Mouse (Mus musculus): Measurements from ENCODE around the gene Fam117a. TPM values are rescaled to one million over a fixed set of nuclear protein-coding genes. Genes with fewer than 3 reads are reported as not detected.

The Fam117a gene
- total and polyA plus RNA-seq, 2 experiments from 2014 or later, result 1.1 to 6.1 TPM

DNA sequence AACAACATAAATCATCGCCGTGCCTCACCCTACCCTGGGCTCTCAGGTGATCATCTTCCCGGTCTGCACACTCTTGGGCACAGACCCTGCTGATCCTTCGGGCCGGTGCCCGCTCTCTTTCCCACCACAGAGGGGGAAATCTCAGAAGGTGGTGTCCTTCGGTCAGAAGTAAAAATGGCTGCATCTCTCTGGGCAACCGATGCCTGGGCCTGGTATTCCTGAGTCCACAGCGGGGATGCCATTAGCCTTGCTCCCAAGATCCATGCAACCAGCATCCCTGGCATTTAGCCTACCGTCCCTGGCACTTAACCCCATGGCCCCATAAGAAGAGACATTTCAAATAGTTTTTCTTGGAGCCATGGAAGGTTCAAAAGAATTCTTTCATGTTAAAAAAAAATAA lies 12.6 kb upstream of the Fam117a start:
- TF ChIP-seq CTCF (IDR thresholded peaks at IDR 0.05), result no peak
- Histone ChIP-seq H3K4me2 (ENCODE audit: low read depth, low read length, poor library complexity, severe bottlenecking) (no peak overlapping the region), H3K9ac (replicated peaks; ENCODE audit: low read length, poor library complexity, severe bottlenecking) (no peak overlapping the region), H3K9me3 (ENCODE audit: low read length) (no peaks in the 10 kb centered on the region), H3K36me3 (ENCODE audit: insufficient read depth, low read length) (no peaks in the 10 kb centered on the region), H3K4me1 (ENCODE audit: insufficient read depth, low read length) (no peaks in the 10 kb centered on the region), H3K27me3 (ENCODE audit: insufficient read depth, low read length) (no peaks in the 10 kb centered on the region), H3K4me3 (ENCODE audit: low read depth, low read length) (no peak overlapping the region), H3K27ac (ENCODE audit: low read depth, low read length) (no peak overlapping the region)
- no peak for ATAC-seq (ENCODE audit: low FRiP score)
- 68% methylated on average over 10 of the region's 10 CpGs for WGBS
- DNase-seq (ENCODE audit: low spot score), result no peak

DNA sequence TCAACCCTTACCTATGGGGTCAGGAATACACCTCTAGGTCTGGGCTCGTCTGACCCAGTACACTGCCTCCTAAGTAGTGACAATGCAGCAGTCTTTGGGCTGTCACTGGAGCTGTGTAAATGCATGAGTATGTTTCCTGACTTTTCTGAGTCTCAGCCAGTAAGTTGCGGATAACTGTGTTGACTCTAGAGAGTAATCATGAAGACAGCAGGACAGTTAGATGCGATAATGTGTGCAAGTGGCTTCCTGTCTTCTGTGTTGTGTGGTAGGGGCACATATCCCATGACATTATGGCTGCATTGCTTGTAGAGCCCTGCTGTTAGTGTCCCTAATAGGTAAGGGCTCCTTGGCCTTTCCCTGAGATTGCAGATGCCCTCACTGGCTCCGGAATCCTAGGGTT lies 11.0 kb upstream of the Fam117a start:
- ATAC-seq (ENCODE audit: low FRiP score) (no peak), DNase-seq (ENCODE audit: low spot score) (no peak)
- no peak overlapping the region for H3K27ac ChIP-seq (ENCODE audit: low read depth, low read length)
- H3K4me3 ChIP-seq (ENCODE audit: low read depth, low read length), result no peak overlapping the region
- H3K4me1 ChIP-seq (ENCODE audit: insufficient read depth, low read length), result no peaks in the 10 kb centered on the region
- no peaks in the 10 kb centered on the region for H3K9me3 ChIP-seq (ENCODE audit: low read length)
- H3K9ac ChIP-seq (replicated peaks; ENCODE audit: low read length, poor library complexity, severe bottlenecking), result no peak overlapping the region
- no peaks in the 10 kb centered on the region for H3K27me3 ChIP-seq (ENCODE audit: insufficient read depth, low read length)
- H3K4me2 ChIP-seq (ENCODE audit: low read depth, low read length, poor library complexity, severe bottlenecking), result no peak overlapping the region
- H3K36me3 ChIP-seq (ENCODE audit: insufficient read depth, low read length), result no peaks in the 10 kb centered on the region
- TF ChIP-seq CTCF (IDR thresholded peaks at IDR 0.05), result no peak
- 90% methylated on average over 4 of the region's 4 CpGs for WGBS

DNA sequence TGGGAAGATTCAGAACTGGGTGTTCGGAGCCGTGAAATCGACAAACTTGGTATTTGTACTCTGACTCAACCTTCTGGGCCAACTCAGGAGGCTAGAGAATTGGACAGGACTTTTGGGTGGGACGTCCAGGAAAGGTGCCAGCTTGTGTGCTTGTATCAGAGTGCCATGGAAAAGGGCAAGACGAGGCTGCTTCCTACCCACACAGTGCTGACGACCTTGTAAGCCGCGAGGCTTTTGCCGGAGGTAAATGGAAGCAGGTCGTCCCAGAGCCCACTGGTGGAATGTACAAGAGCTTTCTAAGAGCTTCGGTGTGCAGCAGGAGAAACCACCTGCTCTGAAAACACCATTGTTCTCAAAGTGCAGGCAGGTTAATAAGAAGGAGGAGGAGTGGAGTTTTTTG lies 10.6 kb upstream of the Fam117a start:
- ATAC-seq (ENCODE audit: low FRiP score) (no peak), DNase-seq (ENCODE audit: low spot score) (no peak)
- Histone ChIP-seq H3K9ac (replicated peaks; ENCODE audit: low read length, poor library complexity, severe bottlenecking) (no peak overlapping the region), H3K27me3 (ENCODE audit: insufficient read depth, low read length) (no peaks in the 10 kb centered on the region), H3K4me2 (ENCODE audit: low read depth, low read length, poor library complexity, severe bottlenecking) (no peak overlapping the region), H3K9me3 (ENCODE audit: low read length) (no peaks in the 10 kb centered on the region), H3K4me3 (ENCODE audit: low read depth, low read length) (no peak overlapping the region), H3K27ac (ENCODE audit: low read depth, low read length) (no peak overlapping the region), H3K36me3 (ENCODE audit: insufficient read depth, low read length) (no peaks in the 10 kb centered on the region), H3K4me1 (ENCODE audit: insufficient read depth, low read length) (no peaks in the 10 kb centered on the region)
- TF ChIP-seq CTCF (IDR thresholded peaks at IDR 0.05), result no peak
- WGBS, result 74% methylated on average over 11 of the region's 11 CpGs

DNA sequence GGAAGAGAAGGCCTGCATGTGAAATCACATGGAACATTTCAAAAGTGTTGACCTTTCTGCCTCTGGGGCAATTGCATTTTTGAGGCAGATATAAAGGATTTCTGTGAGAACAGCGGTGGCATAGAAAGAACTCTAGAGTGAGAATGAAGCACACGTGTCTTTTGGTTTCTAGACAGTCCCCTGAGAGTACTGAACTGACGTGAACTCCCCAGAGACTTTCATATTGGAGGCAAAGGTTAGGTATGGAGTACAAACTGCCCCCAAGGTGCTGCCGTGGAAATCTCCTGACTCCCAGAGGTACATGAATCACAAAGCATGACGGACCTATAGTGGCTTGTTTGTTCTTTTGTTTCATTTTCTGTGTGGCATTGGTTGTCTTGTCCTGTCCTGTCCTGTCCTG lies 8.2 kb upstream of the Fam117a start:
- Histone ChIP-seq H3K9me3 (ENCODE audit: low read length) (no peaks in the 10 kb centered on the region), H3K4me1 (ENCODE audit: insufficient read depth, low read length) (no peaks in the 10 kb centered on the region), H3K9ac (replicated peaks; ENCODE audit: low read length, poor library complexity, severe bottlenecking) (no peak overlapping the region), H3K27me3 (ENCODE audit: insufficient read depth, low read length) (no peaks in the 10 kb centered on the region), H3K4me3 (ENCODE audit: low read depth, low read length) (no peak overlapping the region), H3K4me2 (ENCODE audit: low read depth, low read length, poor library complexity, severe bottlenecking) (no peak overlapping the region), H3K27ac (ENCODE audit: low read depth, low read length) (no peak overlapping the region), H3K36me3 (ENCODE audit: insufficient read depth, low read length) (no peaks in the 10 kb centered on the region)
- TF ChIP-seq CTCF (IDR thresholded peaks at IDR 0.05), result no peak
- no peak for DNase-seq (ENCODE audit: low spot score)
- WGBS, result 80% methylated on average over 5 of the region's 5 CpGs
- ATAC-seq (ENCODE audit: low FRiP score), result no peak

DNA sequence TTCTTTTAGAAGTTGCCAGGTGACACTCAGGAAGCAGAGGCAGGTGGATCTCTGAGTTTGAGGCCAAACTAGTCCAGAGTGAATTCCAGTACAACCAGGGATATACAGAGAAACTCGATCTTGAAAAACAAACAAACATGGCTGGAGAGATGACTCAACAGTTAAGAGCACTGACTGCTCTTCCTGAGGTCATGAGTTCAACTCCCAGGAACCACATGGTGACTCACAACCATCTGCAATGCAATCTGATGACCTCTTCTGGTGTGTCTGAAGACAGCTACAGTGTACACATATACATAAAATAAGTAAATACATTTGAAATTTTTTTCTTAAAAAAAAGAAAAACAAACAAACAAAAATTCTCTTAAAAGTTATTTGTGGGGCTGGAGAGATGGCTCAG lies 6.2 kb upstream of the Fam117a start:
- Histone ChIP-seq H3K9ac (replicated peaks; ENCODE audit: low read length, poor library complexity, severe bottlenecking) (no peak overlapping the region), H3K27ac (ENCODE audit: low read depth, low read length) (no peak overlapping the region), H3K36me3 (ENCODE audit: insufficient read depth, low read length) (no peaks in the 10 kb centered on the region), H3K27me3 (ENCODE audit: insufficient read depth, low read length) (0 out of 2 replicates have a peak, but pooled peaks cover 5% of the 10 kb centered on the region), H3K4me2 (ENCODE audit: low read depth, low read length, poor library complexity, severe bottlenecking) (no peak overlapping the region), H3K4me3 (ENCODE audit: low read depth, low read length) (no peak overlapping the region), H3K4me1 (ENCODE audit: insufficient read depth, low read length) (no peaks in the 10 kb centered on the region), H3K9me3 (ENCODE audit: low read length) (no peaks in the 10 kb centered on the region)
- TF ChIP-seq CTCF (IDR thresholded peaks at IDR 0.05), result no peak
- DNase-seq (ENCODE audit: low spot score) (no peak), ATAC-seq (ENCODE audit: low FRiP score) (no peak)
- 76% methylated on average over 1 of the region's 1 CpGs for WGBS

DNA sequence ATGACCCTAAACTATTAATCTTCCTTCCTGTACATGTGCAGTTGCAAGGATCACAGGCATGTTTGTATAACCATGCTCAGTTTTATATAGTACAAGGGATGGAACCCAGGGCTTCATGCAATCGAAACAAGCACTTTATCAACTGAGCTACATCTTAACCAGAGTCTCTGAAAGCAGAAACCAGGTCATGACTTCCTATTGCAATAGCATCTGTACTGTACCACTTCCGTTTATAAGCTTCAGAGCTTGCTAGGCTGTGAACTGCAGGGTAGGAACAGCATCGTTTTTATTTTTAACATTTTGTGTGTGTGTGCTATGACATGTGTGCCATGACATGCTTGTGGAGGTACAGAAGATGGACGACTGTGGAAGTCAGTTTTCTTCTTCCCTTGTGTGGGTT lies 3.6 kb upstream of the Fam117a start:
- ATAC-seq (ENCODE audit: low FRiP score) (no peak), DNase-seq (ENCODE audit: low spot score) (no peak)
- Histone ChIP-seq H3K4me3 (ENCODE audit: low read depth, low read length) (no peak overlapping the region), H3K4me1 (ENCODE audit: insufficient read depth, low read length) (no peaks in the 10 kb centered on the region), H3K36me3 (ENCODE audit: insufficient read depth, low read length) (no peaks in the 10 kb centered on the region), H3K27ac (ENCODE audit: low read depth, low read length) (no peak overlapping the region), H3K4me2 (ENCODE audit: low read depth, low read length, poor library complexity, severe bottlenecking) (no peak overlapping the region), H3K27me3 (ENCODE audit: insufficient read depth, low read length) (0 out of 2 replicates have a peak, but pooled peaks cover 5% of the 10 kb centered on the region), H3K9me3 (ENCODE audit: low read length) (no peaks in the 10 kb centered on the region), H3K9ac (replicated peaks; ENCODE audit: low read length, poor library complexity, severe bottlenecking) (no peak overlapping the region)
- WGBS, result 55% methylated on average over 4 of the region's 4 CpGs
- no peak for TF ChIP-seq CTCF (IDR thresholded peaks at IDR 0.05)
